Mouse (Mus musculus) spleen, adult 2 months (tissue): ENCODE data around the gene Echdc1.

Source experiments
- CTCF ChIP-seq: fragments of 200-500 bp; IDR thresholded peaks from 2 replicates; pipeline ENCODE4 v1.5.1; 2011; ENCODE audit warnings: mild to moderate bottlenecking, inconsistent platforms; ENCODE audit not compliant: insufficient read depth, insufficient read length, insufficient replicate concordance; ENCODE audit errors: extremely low read depth
- POLR2A ChIP-seq: fragments of 200-500 bp; IDR thresholded peaks from 2 replicates; pipeline ENCODE4 v1.6.1; 2011; ENCODE audit warnings: low read depth, low read length, inconsistent platforms

- TF ChIP-seq POLR2A (no peak), CTCF (no peak)
Measured at GRCm38 (mm10) chr10:29381558-29381957, 68.6 kb downstream of the Echdc1 start.
